Mouse (Mus musculus): ENCODE data around the gene Rhoh.

The Rhoh gene

GRCm38 (mm10) chr5:65860281-65861000, 572 bp upstream of the Rhoh start:
- peak; percentile 51 to 54 for DNase-seq

GRCm38 (mm10) chr5:65862217-65862927, 1.4 kb downstream of the Rhoh start:
- peak in 1 of 2 experiments; percentile 36 for DNase-seq

- peak; percentile 88 to 91 for DNase-seq
Observed at GRCm38 (mm10) chr5:65863349-65863749, 2.3 kb downstream of the Rhoh start.

GRCm38 (mm10) chr5:65864486-65864885, 3.5 kb downstream of the Rhoh start:
- DNase-seq = no peak

GRCm38 (mm10) chr5:65864946-65865345, 3.9 kb downstream of the Rhoh start:
- no peak for DNase-seq

GRCm38 (mm10) chr5:65866591-65866990, 5.6 kb downstream of the Rhoh start:
- DNase-seq = no peak

GRCm38 (mm10) chr5:65867380-65868116, 6.5 kb downstream of the Rhoh start:
- DNase-seq = no peak

GRCm38 (mm10) chr5:65868419-65868818, 7.4 kb downstream of the Rhoh start:
- no peak for DNase-seq

- DNase-seq = no peak
Observed at GRCm38 (mm10) chr5:65869660-65870059, 8.6 kb downstream of the Rhoh start.

GRCm38 (mm10) chr5:65871276-65871875, 10.4 kb downstream of the Rhoh start:
- peak in 1 of 2 experiments; percentile 43 for DNase-seq

GRCm38 (mm10) chr5:65873212-65873611, 12.2 kb downstream of the Rhoh start:
- DNase-seq = no peak

GRCm38 (mm10) chr5:65875269-65875668, 14.3 kb downstream of the Rhoh start:
- no peak for DNase-seq

GRCm38 (mm10) chr5:65878367-65878766, 17.4 kb downstream of the Rhoh start:
- DNase-seq = no peak

- DNase-seq = no peak
Observed at GRCm38 (mm10) chr5:65881254-65881653, 20.2 kb downstream of the Rhoh start.

GRCm38 (mm10) chr5:65882476-65883205, 21.6 kb downstream of the Rhoh start:
- DNase-seq = no peak

GRCm38 (mm10) chr5:65883355-65883754, 22.3 kb downstream of the Rhoh start:
- DNase-seq = no peak

GRCm38 (mm10) chr5:65885699-65886443, 24.9 kb downstream of the Rhoh start:
- DNase-seq = no peak

- DNase-seq = no peak
Observed at GRCm38 (mm10) chr5:65888102-65888501, 27.1 kb downstream of the Rhoh start.

- DNase-seq = no peak
Observed at GRCm38 (mm10) chr5:65888998-65889397, 28.0 kb downstream of the Rhoh start.

- no peak for DNase-seq
Observed at GRCm38 (mm10) chr5:65891251-65891826, 30.3 kb downstream of the Rhoh start.

- DNase-seq = peak; percentile 44 to 57
Observed at GRCm38 (mm10) chr5:65895121-65895692, 34.2 kb downstream of the Rhoh start.

All from thymus, postnatal 36 days (tissue).